Mouse (Mus musculus) liver, adult 2 months (tissue): ENCODE measurements at regions not wholly inside any gene's neighbourhood (a gene's known extent, or its start where the extent isn't known, plus 50 kb on each side); places are given as distances from the start of the nearest gene placed in this dataset.

Experiments used
- DNase-seq: peaks from one replicate; pipeline ENCODE4 v3.0.0-alpha.2; 2011; ENCODE audit warnings: low read depth, low spot score; ENCODE audit errors: extremely low read depth
- H3K27ac ChIP-seq: fragments of 200-500 bp; replicated peaks from 2 replicates; pipeline ENCODE4 v1.5.1; 2012; ENCODE audit warnings: low read depth, mild to moderate bottlenecking, control low read depth, inconsistent platforms, low read length; ENCODE audit not compliant: insufficient read depth
- H3K27me3 ChIP-seq: fragments of 200-500 bp; 2 replicates; pipeline ENCODE4 v1.6.1; 2012; ENCODE audit warnings: mild to moderate bottlenecking, moderate library complexity, low read length, inconsistent platforms; ENCODE audit not compliant: control insufficient read depth, insufficient read depth
- H3K36me3 ChIP-seq: fragments of 200-500 bp; 2 replicates; pipeline ENCODE4 v1.6.1; 2012; ENCODE audit warnings: low read length, inconsistent platforms; ENCODE audit not compliant: control insufficient read depth, insufficient read depth
- H3K4me1 ChIP-seq: fragments of 200-500 bp; 2 replicates; pipeline ENCODE4 v1.6.1; 2011; ENCODE audit warnings: low read length; ENCODE audit not compliant: control insufficient read depth, insufficient read depth
- H3K4me3 ChIP-seq: fragments of 200-500 bp; 2 replicates; pipeline ENCODE4 v1.5.1; 2011; ENCODE audit warnings: low read depth, mild to moderate bottlenecking, control low read depth, low read length, moderate library complexity; ENCODE audit not compliant: insufficient read depth
- H3K79me2 ChIP-seq: fragments of 200-500 bp; 2 replicates; pipeline ENCODE4 v1.6.1; 2012; ENCODE audit warnings: inconsistent platforms, mild to moderate bottlenecking, low read length, moderate library complexity; ENCODE audit not compliant: control insufficient read depth, insufficient read depth
- H3K9ac ChIP-seq: fragments of 200-500 bp; 2 replicates; pipeline ENCODE4 v1.6.1; 2012; ENCODE audit warnings: low read depth, mild to moderate bottlenecking, control low read depth, inconsistent platforms, low read length
- CTCF ChIP-seq: fragments of 200-500 bp; IDR thresholded peaks from 2 replicates; pipeline ENCODE4 v1.5.1; 2011; ENCODE audit warnings: low read depth, low read length, control low read depth
- POLR2A ChIP-seq: fragments of 200-500 bp; IDR thresholded peaks from 2 replicates; pipeline ENCODE4 v1.6.1; 2011; ENCODE audit warnings: low read length, control low read depth; ENCODE audit not compliant: insufficient read depth; ENCODE audit errors: extremely low read depth
- WGBS: fragments of 180-500 bp; shearing (Covaris S2); methylation state at CpG from one replicate; pipeline ENCODE4 v1.1.7; 2018; 5-methylcytosine and 5-hydroxymethylcytosine counted together

- H3K4me3 ChIP-seq: no peak overlapping the region
- no peak overlapping the region for H3K9ac ChIP-seq
- no peak overlapping the region for H3K27ac ChIP-seq
- H3K4me1 ChIP-seq: no peaks in the 10 kb centered on the region
- no peaks in the 10 kb centered on the region for H3K27me3 ChIP-seq
- no peaks in the 10 kb centered on the region for H3K79me2 ChIP-seq
- H3K36me3 ChIP-seq: no peaks in the 10 kb centered on the region
- TF ChIP-seq CTCF (no peak), POLR2A (no peak)
- no peak for DNase-seq
These were observed 75.4 kb upstream of the Manea start for GRCm38 (mm10) chr4:26422084-26422483.

GRCm38 (mm10) chr4:26404266-26404665, 57.6 kb upstream of the Manea start:
- Histone ChIP-seq H3K9ac (no peak overlapping the region), H3K79me2 (no peaks in the 10 kb centered on the region), H3K36me3 (no peaks in the 10 kb centered on the region), H3K27ac (no peak overlapping the region), H3K4me3 (no peak overlapping the region), H3K27me3 (no peaks in the 10 kb centered on the region), H3K4me1 (no peaks in the 10 kb centered on the region)
- no peak for DNase-seq
- 83% methylated on average over 2 of the region's 2 CpGs for WGBS
- TF ChIP-seq POLR2A (no peak), CTCF (no peak)

- H3K79me2 ChIP-seq: no peaks in the 10 kb centered on the region
- no peak overlapping the region for H3K4me3 ChIP-seq
- H3K9ac ChIP-seq: no peak overlapping the region
- TF ChIP-seq CTCF (no peak), POLR2A (no peak)
- no peaks in the 10 kb centered on the region for H3K36me3 ChIP-seq
- H3K4me1 ChIP-seq: no peaks in the 10 kb centered on the region
- no peaks in the 10 kb centered on the region for H3K27me3 ChIP-seq
- no peak for DNase-seq
- no peak overlapping the region for H3K27ac ChIP-seq
These were observed 55.5 kb upstream of the Manea start for GRCm38 (mm10) chr4:26402213-26402612.
